In genomic region chr3:104800681-104801080, GRCm38 (mm10) we compare ENCODE assay signal across 18 mouse cellular contexts. TPM values are rescaled to one million over a fixed set of nuclear protein-coding genes. Genes with fewer than 3 reads are reported as not detected.
DNase-seq lines count a peak whose midpoint lies in the region.
"Had no signal": no experiment of that assay in that cellular context is flagged by ENCODE, and none has a peak within 500 bp of the region (broad histone marks: within the 10 kb centered on the region; RNA-seq: fewer than 3 reads in every experiment).

No protein-coding gene starts in this region.

- intact Hi-C loops in heart, postnatal 25 days (cut with DNase I): no loop called here

- peak; percentile 91 for DNase-seq in heart, adult 11 months
- DNase-seq in heart, postnatal 25 days (ENCODE audit: low spot score): no peak
- DNase-seq in heart, postnatal 4 days: peak; percentile 2
- no peak for DNase-seq in heart, adult 18-20 months
- DNase-seq in testis, postnatal 10 days (ENCODE audit: low spot score): peak; percentile 38
- no peak for DNase-seq in testis, postnatal 14 days (ENCODE audit: low spot score)
- DNase-seq: adrenal gland, adult 2 months; adrenal gland, adult 8-10 months; adrenal gland, postnatal 10 days; adrenal gland, postnatal 14 days; adrenal gland, postnatal 25 days; adrenal gland, postnatal 36 days; B cell, adult 2 months; cerebellum, adult 11 months; cerebellum, adult 11-12 months; cerebellum, adult 18-20 months had no signal

RNA-seq across cellular contexts. Expression of gene Rhoc, which starts 12.5 kb away (rescaled TPM):
- total RNA-seq in heart, postnatal 25 days (2021): 100 to 1,000 TPM in 1 of 2 experiments, 10 to 100 TPM in 1; 96.9 to 108 TPM
- 100 to 1,000 TPM; 280 to 281 TPM for total RNA-seq in heart, postnatal 4 days (2021)
- 10 to 100 TPM; 75.2 to 84.3 TPM for total RNA-seq in heart, adult 18-20 months (2021)
- total RNA-seq: MEL had no signal

RNA-seq across cellular contexts. Expression of gene Mov10, which starts 17.7 kb away (rescaled TPM):
- total RNA-seq in heart, postnatal 25 days (2021): 1 to 10 TPM; 6.2 to 6.3 TPM
- total RNA-seq in heart, postnatal 4 days (2021): 10 to 100 TPM; 17.1 to 17.2 TPM
- 1 to 10 TPM; 6.2 TPM for total RNA-seq in heart, adult 18-20 months (2021)

RNA-seq across cellular contexts. Expression of gene Fam19a3, which starts 19.0 kb away (rescaled TPM):
- total RNA-seq in heart, postnatal 25 days (2021): 1 to 10 TPM; 2.5 to 3.0 TPM
- total RNA-seq in heart, postnatal 4 days (2021): 1 to 10 TPM; 2.4 to 3.7 TPM
- total RNA-seq in heart, adult 18-20 months (2021): 1 to 10 TPM; 1.4 to 1.5 TPM
- total RNA-seq: MEL had no signal

RNA-seq across cellular contexts. Expression of gene Ppm1j, which starts 19.8 kb away (rescaled TPM):
- total RNA-seq in heart, postnatal 25 days (2021): 10 to 100 TPM; 22.4 to 26.6 TPM
- 10 to 100 TPM; 43.2 to 54.1 TPM for total RNA-seq in heart, postnatal 4 days (2021)
- total RNA-seq in heart, adult 18-20 months (2021): 10 to 100 TPM; 20.5 to 21.1 TPM
- total RNA-seq: G1E had no signal

Comparison
In these comparisons a context has a peak if more than half of its experiments do, and no peak if none do; other contexts are left out.
1. DNase-seq: peak in heart, adult 11 months (single experiment), heart, postnatal 4 days (single experiment) and testis, postnatal 10 days (single experiment); none in heart, postnatal 25 days (single experiment), heart, adult 18-20 months (0 of 2) and testis, postnatal 14 days (single experiment).